Mouse (Mus musculus) CH12.LX (cell line): ENCODE measurements around the gene Gm2026.
"Not testable (repeated sequence)": the region's sequence is repeated elsewhere in the genome, so short reads cannot be mapped to it uniquely, and the experiment has no call there.

Experiments
- BHLHE40 ChIP-seq: IDR thresholded peaks from 2 replicates; pipeline ENCODE4 v1.6.1; 2011; ENCODE audit warnings: mild to moderate bottlenecking, low read depth, low read length, improper control_type of control experiment
- CHD1 ChIP-seq: IDR thresholded peaks from 2 replicates; pipeline ENCODE4 v1.6.1; 2012; ENCODE audit warnings: low read depth, low read length, improper control_type of control experiment, inconsistent platforms
- CTCF ChIP-seq, 2 experiments: IDR thresholded peaks in 1 of 2; conservative IDR thresholded peaks in 1 of 2; 2 replicates each; pipeline ENCODE4 v1.5.1; 2011 to 2012; ENCODE audit warnings: low read depth in 2 of 2, low read length in 2 of 2, improper control_type of control experiment in 1 of 2, inconsistent platforms in 1 of 2, mild to moderate bottlenecking in 1 of 2, moderate library complexity in 1 of 2
- EP300 ChIP-seq: IDR thresholded peaks from 2 replicates; pipeline ENCODE4 v1.6.1; 2011; ENCODE audit warnings: low read length, improper control_type of control experiment
- HCFC1 ChIP-seq: IDR thresholded peaks from 2 replicates; pipeline ENCODE4 v1.6.1; 2012; ENCODE audit warnings: low read depth, mild to moderate bottlenecking, inconsistent platforms, low read length, improper control_type of control experiment
- MAFK ChIP-seq: IDR thresholded peaks from 2 replicates; pipeline ENCODE4 v1.6.1; 2011; ENCODE audit warnings: low read length, improper control_type of control experiment; ENCODE audit not compliant: insufficient replicate concordance
- MAX ChIP-seq: IDR thresholded peaks from 2 replicates; pipeline ENCODE4 v1.6.1; 2011; ENCODE audit warnings: low read length, improper control_type of control experiment
- POLR2A ChIP-seq: IDR thresholded peaks from 2 replicates; pipeline ENCODE4 v1.6.1; 2011; ENCODE audit warnings: low read depth, mild to moderate bottlenecking, improper control_type of control experiment, low read length
- SIN3A ChIP-seq: IDR thresholded peaks from 2 replicates; pipeline ENCODE4 v1.6.1; 2012; ENCODE audit warnings: low read length, improper control_type of control experiment, inconsistent platforms
- TBP ChIP-seq: conservative IDR thresholded peaks from 2 replicates; pipeline ENCODE4 v1.6.1; 2011; ENCODE audit warnings: low read depth, low read length, improper control_type of control experiment
- UBTF ChIP-seq: IDR thresholded peaks from 2 replicates; pipeline ENCODE4 v1.6.1; 2012; ENCODE audit warnings: low read depth, mild to moderate bottlenecking, inconsistent platforms, low read length, improper control_type of control experiment, moderate library complexity
- USF1 ChIP-seq: IDR thresholded peaks from 2 replicates; pipeline ENCODE4 v1.6.1; 2014; ENCODE audit warnings: low read depth, mild to moderate bottlenecking, inconsistent platforms, low read length, improper control_type of control experiment
- ZMIZ1 ChIP-seq: IDR thresholded peaks from 2 replicates; pipeline ENCODE4 v1.6.1; 2012; ENCODE audit warnings: low read depth, mild to moderate bottlenecking, inconsistent platforms, low read length, improper control_type of control experiment

DNA sequence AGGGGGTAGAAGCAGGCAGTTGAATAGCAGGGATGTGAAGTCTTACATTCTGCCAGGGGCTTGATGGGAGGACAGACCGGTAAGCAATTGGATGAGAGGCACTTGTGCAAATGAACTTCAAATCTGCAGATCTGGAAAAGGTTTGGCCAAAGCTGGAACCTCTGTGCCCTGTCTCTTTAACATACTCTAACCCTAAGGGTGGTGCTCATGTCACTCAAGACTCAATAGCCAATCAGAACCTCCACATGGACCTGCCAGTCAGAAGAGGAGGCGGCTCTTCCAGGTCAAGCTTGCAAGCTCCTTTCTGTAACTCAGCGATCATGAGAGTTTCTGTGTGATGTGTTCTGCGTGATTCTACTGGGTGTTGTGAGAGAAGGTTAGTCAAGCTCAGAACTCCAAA lies at the start of gene Gm2026:
- not testable (repeated sequence) for TF ChIP-seq POLR2A; MAX; MAFK; HCFC1; BHLHE40; SIN3A; EP300; CTCF (conservative IDR thresholded peaks at IDR 0.05 in 1 of 2, IDR thresholded peaks at IDR 0.05 in 1 of 2; ENCODE audit: low read depth in 2 of 2, low read length in 2 of 2); USF1; CHD1; TBP; ZMIZ1; UBTF
